Mouse (Mus musculus) kidney, postnatal 25 days (tissue): Measurements from ENCODE around the gene Abhd14b.
A peak's percentile ranks its signal among the peaks of the same experiment; 100 is the strongest.

ENCODE experiments used
- DNase-seq, 2 experiments: peaks; one replicate each; pipeline ENCODE4 v3.0.0; 2021; ENCODE audit warnings: mixed read lengths in 2 of 2

Gene Abhd14b

GRCm38 (mm10) chr9:106447348-106447747, at the start of gene Abhd14b, which contains the start of gene Abhd14a:
TSS of gene Abhd14b (plus strand) at chr9:106447459.
TSS of gene Abhd14a (minus strand) at chr9:106447678.
- DNase-seq: peak; percentile 98 to 99

- DNase-seq: peak in 1 of 2 experiments; percentile 14
Observed at GRCm38 (mm10) chr9:106397733-106398132, 49.5 kb upstream of the Abhd14b start.

GRCm38 (mm10) chr9:106398667-106399311, 48.5 kb upstream of the Abhd14b start:
- DNase-seq: no peak

GRCm38 (mm10) chr9:106399808-106400207, 47.5 kb upstream of the Abhd14b start:
- no peak for DNase-seq

GRCm38 (mm10) chr9:106402149-106402548, 45.1 kb upstream of the Abhd14b start:
- no peak for DNase-seq

GRCm38 (mm10) chr9:106402607-106403375, 44.5 kb upstream of the Abhd14b start:
- no peak for DNase-seq

- DNase-seq: peak; percentile 47 to 81
Observed at GRCm38 (mm10) chr9:106405275-106405674, 42.0 kb upstream of the Abhd14b start.

- peak; percentile 66 to 73 for DNase-seq
Observed at GRCm38 (mm10) chr9:106406443-106407078, 40.7 kb upstream of the Abhd14b start.

GRCm38 (mm10) chr9:106409096-106409495, 38.2 kb upstream of the Abhd14b start:
- no peak for DNase-seq

GRCm38 (mm10) chr9:106410086-106410650, 37.1 kb upstream of the Abhd14b start:
- no peak for DNase-seq

- DNase-seq: no peak
Observed at GRCm38 (mm10) chr9:106411091-106411594, 36.1 kb upstream of the Abhd14b start.

- DNase-seq: no peak
Observed at GRCm38 (mm10) chr9:106411729-106412128, 35.5 kb upstream of the Abhd14b start.

GRCm38 (mm10) chr9:106412210-106412609, 35.0 kb upstream of the Abhd14b start:
- DNase-seq: no peak

GRCm38 (mm10) chr9:106413606-106414005, 33.7 kb upstream of the Abhd14b start:
- no peak for DNase-seq

GRCm38 (mm10) chr9:106416826-106417225, 30.4 kb upstream of the Abhd14b start:
- no peak for DNase-seq

GRCm38 (mm10) chr9:106417841-106418625, 29.2 kb upstream of the Abhd14b start:
- DNase-seq: peak; percentile 90 to 92

GRCm38 (mm10) chr9:106420608-106421007, 26.7 kb upstream of the Abhd14b start:
- DNase-seq: no peak

- DNase-seq: no peak
Observed at GRCm38 (mm10) chr9:106421033-106421864, 26.0 kb upstream of the Abhd14b start.

- peak; percentile 87 to 94 for DNase-seq
Observed at GRCm38 (mm10) chr9:106421865-106422160, 25.4 kb upstream of the Abhd14b start.

- DNase-seq: no peak
Observed at GRCm38 (mm10) chr9:106428719-106429220, 18.5 kb upstream of the Abhd14b start.
